Mouse (Mus musculus): ENCODE measurements at regions not wholly inside any gene's neighbourhood (a gene's known extent, or its start where the extent isn't known, plus 50 kb on each side); places are given as distances from the start of the nearest gene placed in this dataset.

- TF ChIP-seq EP300 (IDR thresholded peaks at IDR 0.05; ENCODE audit: insufficient read depth, low read depth, low read length) (no peak), POLR2A (IDR thresholded peaks at IDR 0.05; ENCODE audit: insufficient read depth, low read depth, low read length) (no peak)
Measured at GRCm38 (mm10) chr1:56179206-56179985, 457.8 kb downstream of the Hsfy2 start.
